Mouse (Mus musculus) CH12.LX (cell line): ENCODE measurements around the gene Map3k6. TPM values are rescaled to one million over a fixed set of nuclear protein-coding genes. Genes with fewer than 3 reads are reported as not detected.

ENCODE experiments used
- DNase-seq: peaks from one replicate; pipeline ENCODE4 v3.0.0-alpha.2; 2013; ENCODE audit errors: extremely low read depth
- H3K27ac ChIP-seq: 2 replicates; pipeline ENCODE4 v1.5.1; 2012; ENCODE audit warnings: low read depth, mild to moderate bottlenecking, control low read depth, moderate library complexity; ENCODE audit not compliant: insufficient read depth
- H3K27me3 ChIP-seq: replicated peaks from 2 replicates; pipeline ENCODE3; 2012; ENCODE audit warnings: inconsistent platforms
- H3K36me3 ChIP-seq, 2 experiments: replicated peaks in 1 of 2; 2 replicates each; pipeline versions ENCODE3 to v1.6.1; 2012; ENCODE audit warnings: inconsistent platforms in 1 of 2, low read length in 1 of 2, mild to moderate bottlenecking in 1 of 2, mixed read lengths in 1 of 2, moderate library complexity in 1 of 2; ENCODE audit not compliant: control insufficient read depth in 1 of 2, insufficient read depth in 1 of 2
- H3K4me1 ChIP-seq, 2 experiments: 2 replicates each; pipeline ENCODE4 v1.6.1; 2012; ENCODE audit warnings: inconsistent platforms in 1 of 2, moderate library complexity in 1 of 2; ENCODE audit not compliant: insufficient read depth in 2 of 2, control insufficient read depth in 1 of 2
- H3K4me2 ChIP-seq: 2 replicates; pipeline ENCODE4 v1.6.1; 2012; ENCODE audit warnings: low read depth, mild to moderate bottlenecking, control low read depth; ENCODE audit not compliant: poor library complexity, insufficient read depth, severe bottlenecking
- H3K4me3 ChIP-seq, 3 experiments: fragments of 150-350 bp in 1 of 3; sonication (generic) in 1 of 3; replicated peaks in 1 of 3; 2 replicates each; pipeline versions ENCODE3 to v1.5.1; 2011 to 2012; ENCODE audit warnings: low read depth in 2 of 3, low read length in 2 of 3, mild to moderate bottlenecking in 2 of 3, moderate library complexity in 2 of 3, control low read depth in 1 of 3, improper control_type of control experiment in 1 of 3, inconsistent platforms in 1 of 3, mixed read lengths in 1 of 3; ENCODE audit not compliant: poor library complexity in 1 of 3
- H3K79me2 ChIP-seq: replicated peaks from 2 replicates; pipeline ENCODE4 v1.6.1; 2012; ENCODE audit warnings: mild to moderate bottlenecking, moderate library complexity; ENCODE audit not compliant: control insufficient read depth, poor library complexity, insufficient read depth, severe bottlenecking; ENCODE audit errors: extremely low read depth
- H3K9ac ChIP-seq: 2 replicates; pipeline ENCODE4 v1.6.1; 2012; ENCODE audit warnings: low read depth, mild to moderate bottlenecking, control low read depth, moderate library complexity; ENCODE audit not compliant: insufficient read depth
- H3K9me3 ChIP-seq: replicated peaks from 2 replicates; pipeline ENCODE3; 2012; ENCODE audit warnings: low read length, inconsistent platforms, mixed read lengths
- CHD2 ChIP-seq: IDR thresholded peaks from 2 replicates; pipeline ENCODE4 v1.6.1; 2011; ENCODE audit warnings: low read length, improper control_type of control experiment
- CTCF ChIP-seq, 2 experiments: IDR thresholded peaks in 1 of 2; conservative IDR thresholded peaks in 1 of 2; 2 replicates each; pipeline ENCODE4 v1.5.1; 2011 to 2012; ENCODE audit warnings: low read depth in 2 of 2, low read length in 2 of 2, improper control_type of control experiment in 1 of 2, inconsistent platforms in 1 of 2, mild to moderate bottlenecking in 1 of 2, moderate library complexity in 1 of 2
- E2F4 ChIP-seq: IDR thresholded peaks from 2 replicates; pipeline ENCODE4 v1.6.1; 2011; ENCODE audit warnings: low read depth, low read length, improper control_type of control experiment; ENCODE audit not compliant: insufficient replicate concordance
- ELF1 ChIP-seq: IDR thresholded peaks from 2 replicates; pipeline ENCODE4 v1.6.1; 2014; ENCODE audit warnings: low read depth, mild to moderate bottlenecking, inconsistent platforms, low read length, improper control_type of control experiment
- ETS1 ChIP-seq: conservative IDR thresholded peaks from 2 replicates; pipeline ENCODE4 v1.6.1; 2012; ENCODE audit warnings: low read depth, mild to moderate bottlenecking, inconsistent platforms, low read length, improper control_type of control experiment, moderate library complexity
- IRF4 ChIP-seq: IDR thresholded peaks from 2 replicates; pipeline ENCODE4 v1.6.1; 2014; ENCODE audit warnings: low read depth, mild to moderate bottlenecking, inconsistent platforms, low read length, improper control_type of control experiment
- JUN ChIP-seq: IDR thresholded peaks from 2 replicates; pipeline ENCODE4 v1.6.1; 2011; ENCODE audit warnings: low read depth, mild to moderate bottlenecking, low read length, improper control_type of control experiment, moderate library complexity; ENCODE audit not compliant: insufficient read depth
- JUND ChIP-seq: conservative IDR thresholded peaks from 2 replicates; pipeline ENCODE4 v1.6.1; 2011; ENCODE audit warnings: low read depth, low read length, improper control_type of control experiment
- KAT2A ChIP-seq: IDR thresholded peaks from 2 replicates; pipeline ENCODE4 v1.6.1; 2012; ENCODE audit warnings: low read length, improper control_type of control experiment, inconsistent platforms; ENCODE audit not compliant: insufficient replicate concordance
- MAZ ChIP-seq: IDR thresholded peaks from 2 replicates; pipeline ENCODE4 v1.6.1; 2012; ENCODE audit warnings: low read depth, mild to moderate bottlenecking, inconsistent platforms, low read length, improper control_type of control experiment, moderate library complexity
- MEF2A ChIP-seq: IDR thresholded peaks from 2 replicates; pipeline ENCODE4 v1.6.1; 2014; ENCODE audit warnings: low read depth, mild to moderate bottlenecking, inconsistent platforms, low read length, improper control_type of control experiment, borderline replicate concordance
- MXI1 ChIP-seq: IDR thresholded peaks from 2 replicates; pipeline ENCODE4 v1.6.1; 2011; ENCODE audit warnings: mild to moderate bottlenecking, low read depth, low read length, improper control_type of control experiment
- NRF1 ChIP-seq: IDR thresholded peaks from 2 replicates; pipeline ENCODE4 v1.6.1; 2014; ENCODE audit warnings: low read depth, mild to moderate bottlenecking, inconsistent platforms, low read length, improper control_type of control experiment, moderate library complexity
- PAX5 ChIP-seq: IDR thresholded peaks from 2 replicates; pipeline ENCODE4 v1.6.1; 2012; ENCODE audit warnings: low read length, inconsistent platforms, mixed read lengths
- POLR2A ChIP-seq: IDR thresholded peaks from 2 replicates; pipeline ENCODE4 v1.6.1; 2011; ENCODE audit warnings: low read depth, mild to moderate bottlenecking, improper control_type of control experiment, low read length
- RCOR1 ChIP-seq: conservative IDR thresholded peaks from 2 replicates; pipeline ENCODE4 v1.6.1; 2012; ENCODE audit warnings: low read depth, mild to moderate bottlenecking, inconsistent platforms, low read length, improper control_type of control experiment
- SIN3A ChIP-seq: IDR thresholded peaks from 2 replicates; pipeline ENCODE4 v1.6.1; 2012; ENCODE audit warnings: low read length, improper control_type of control experiment, inconsistent platforms
- TBP ChIP-seq: conservative IDR thresholded peaks from 2 replicates; pipeline ENCODE4 v1.6.1; 2011; ENCODE audit warnings: low read depth, low read length, improper control_type of control experiment
- UBTF ChIP-seq: IDR thresholded peaks from 2 replicates; pipeline ENCODE4 v1.6.1; 2012; ENCODE audit warnings: low read depth, mild to moderate bottlenecking, inconsistent platforms, low read length, improper control_type of control experiment, moderate library complexity
- USF1 ChIP-seq: IDR thresholded peaks from 2 replicates; pipeline ENCODE4 v1.6.1; 2014; ENCODE audit warnings: low read depth, mild to moderate bottlenecking, inconsistent platforms, low read length, improper control_type of control experiment
- USF2 ChIP-seq: conservative IDR thresholded peaks from 2 replicates; pipeline ENCODE4 v1.6.1; 2011; ENCODE audit warnings: low read depth, low read length, improper control_type of control experiment
- ZC3H11A ChIP-seq: IDR thresholded peaks from 2 replicates; pipeline ENCODE4 v1.6.1; 2012; ENCODE audit warnings: low read depth, mild to moderate bottlenecking, inconsistent platforms, low read length, improper control_type of control experiment
- ZMIZ1 ChIP-seq: IDR thresholded peaks from 2 replicates; pipeline ENCODE4 v1.6.1; 2012; ENCODE audit warnings: low read depth, mild to moderate bottlenecking, inconsistent platforms, low read length, improper control_type of control experiment
- dilution Hi-C: fragments of 300-500 bp; cut with MboI; formaldehyde crosslinking; loops from 2 replicates; pipeline ENCODE4 v1.14.3; 2020; ENCODE audit warnings: low sequenced_read_pairs; ENCODE audit not compliant: extremely low pct_unique_long_range_greater_than_20kb, extremely low pct_ligation_motif_present
- in situ Hi-C: fragments of 300-500 bp; cut with MboI; formaldehyde crosslinking; loops from 3 replicates; pipeline ENCODE4 v1.14.3; 2019; ENCODE audit warnings: low sequenced_read_pairs, low pct_ligation_motif_present, low pct_unique_long_range_greater_than_20kb, mixed read lengths
- polyA plus RNA-seq: library from polyadenylated mRNA; unstranded; fragments of >175 nt; gene quantifications from 2 replicates; pipeline ENCODE4 v1.2.1, GENCODE M21; 2012; ENCODE audit warnings: low read depth; ENCODE audit not compliant: insufficient read length
- total RNA-seq, 2 experiments: library from RNA; depleted of rRNA; stranded (reverse); fragments of 300-350 nt in 1 of 2; fragments of >200 nt in 1 of 2; gene quantifications; 2 replicates each; pipeline ENCODE4 v1.2.3; 2012 to 2014

The Map3k6 gene
- total and polyA plus RNA-seq, 3 experiments = 0.21 TPM; not detected in 2

DNA sequence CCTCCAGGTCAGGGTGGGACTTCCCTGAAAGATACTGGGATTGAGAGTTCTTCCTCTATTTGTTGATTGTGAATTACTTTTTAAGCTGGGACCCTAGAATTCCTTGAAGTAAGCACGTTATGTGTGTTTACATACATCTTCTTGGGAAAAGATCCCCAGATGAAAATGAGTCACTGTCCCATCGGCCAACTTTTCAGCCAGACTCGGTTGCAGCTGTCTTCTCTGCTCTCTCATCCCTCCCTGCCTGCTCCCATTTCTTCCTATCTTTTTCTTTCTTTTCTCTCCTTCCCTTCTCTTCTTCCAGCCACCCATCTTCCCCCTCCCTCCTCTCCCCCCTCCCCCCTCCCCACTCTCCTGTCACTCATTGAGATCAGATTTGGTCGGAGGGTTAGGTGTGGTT is 45.6 kb upstream of the Map3k6 start:
- no peaks in the 10 kb centered on the region for H3K9me3 ChIP-seq
- no peak overlapping the region for H3K27ac ChIP-seq
- H3K4me2 ChIP-seq = no peak overlapping the region
- no peak for TF ChIP-seq TBP
- TF ChIP-seq SIN3A = no peak
- TF ChIP-seq ZC3H11A = no peak
- no peak for TF ChIP-seq ZMIZ1
- TF ChIP-seq NRF1 = no peak
- TF ChIP-seq PAX5 = no peak
- no peak for TF ChIP-seq IRF4
- TF ChIP-seq POLR2A = no peak
- TF ChIP-seq MAZ = no peak
- no peak for TF ChIP-seq E2F4
- TF ChIP-seq ELF1 = no peak
- no peak for TF ChIP-seq MEF2A
- no peak for TF ChIP-seq CHD2
- TF ChIP-seq ETS1 = no peak
- no peak for TF ChIP-seq USF2
- TF ChIP-seq, all 38 proteins: peak for 0
- dilution Hi-C loops = no loop called here
- no peak overlapping the region for H3K9ac ChIP-seq
- H3K4me1 ChIP-seq = peaks cover 0 to 43% of the 10 kb centered on the region in 2 experiments; a peak in 2 of 4 replicates
- in situ Hi-C loops = no loop called here
- H3K36me3 ChIP-seq = peaks cover 71 to 92% of the 10 kb centered on the region in 2 experiments
- no peaks in the 10 kb centered on the region for H3K79me2 ChIP-seq
- no peak for DNase-seq
- H3K27me3 ChIP-seq = no peaks in the 10 kb centered on the region
- H3K4me3 ChIP-seq = no peak overlapping the region

- no peaks in the 10 kb centered on the region for H3K9me3 ChIP-seq
- no peak overlapping the region for H3K4me2 ChIP-seq
- peaks cover 0 to 53% of the 10 kb centered on the region in 2 experiments; a peak in 2 of 4 replicates for H3K4me1 ChIP-seq
- TF ChIP-seq USF2 = no peak
- no peak for TF ChIP-seq JUN
- TF ChIP-seq JUND = no peak
- no peak for TF ChIP-seq RCOR1
- no peak for TF ChIP-seq USF1
- no peak for TF ChIP-seq UBTF
- TF ChIP-seq KAT2A = no peak
- no peak for TF ChIP-seq CHD2
- TF ChIP-seq TBP = no peak
- TF ChIP-seq CTCF (conservative IDR thresholded peaks at IDR 0.05 in 1 of 2, IDR thresholded peaks at IDR 0.05 in 1 of 2; ENCODE audit: low read depth in 2 of 2, low read length in 2 of 2) = no peak
- TF ChIP-seq POLR2A = no peak
- TF ChIP-seq E2F4 = no peak
- no peak for TF ChIP-seq MXI1
- TF ChIP-seq PAX5 = no peak
- TF ChIP-seq MEF2A = no peak
- H3K27me3 ChIP-seq = no peaks in the 10 kb centered on the region
- DNase-seq = no peak
- H3K27ac ChIP-seq = no peak overlapping the region
- H3K4me3 ChIP-seq = no peak overlapping the region
- H3K9ac ChIP-seq = no peak overlapping the region
- peaks cover 61 to 88% of the 10 kb centered on the region in 2 experiments for H3K36me3 ChIP-seq
- no peaks in the 10 kb centered on the region for H3K79me2 ChIP-seq
- dilution Hi-C loops (no loop called here), in situ Hi-C loops (no loop called here)
Observed at GRCm38 (mm10) chr4:133196136-133196535, 44.5 kb upstream of the Map3k6 start.
